Mouse (Mus musculus): ENCODE measurements around the gene Serinc1.

- TF ChIP-seq CTCF (IDR thresholded peaks at IDR 0.05; ENCODE audit: insufficient read depth, low read depth, low read length) (no peak), POLR2A (IDR thresholded peaks at IDR 0.05; ENCODE audit: insufficient read depth, low read depth, low read length) (no peak)
Measured at GRCm38 (mm10) chr10:57477121-57477843, 55.0 kb downstream of the Serinc1 start.
